Mouse (Mus musculus): ENCODE measurements around the gene Kat5.

The Kat5 gene

GRCm38 (mm10) chr19:5629907-5630306, 19.9 kb upstream of the Kat5 start:
- peak; percentile 69 for DNase-seq (ENCODE audit: low read depth, low spot score)

DNA sequence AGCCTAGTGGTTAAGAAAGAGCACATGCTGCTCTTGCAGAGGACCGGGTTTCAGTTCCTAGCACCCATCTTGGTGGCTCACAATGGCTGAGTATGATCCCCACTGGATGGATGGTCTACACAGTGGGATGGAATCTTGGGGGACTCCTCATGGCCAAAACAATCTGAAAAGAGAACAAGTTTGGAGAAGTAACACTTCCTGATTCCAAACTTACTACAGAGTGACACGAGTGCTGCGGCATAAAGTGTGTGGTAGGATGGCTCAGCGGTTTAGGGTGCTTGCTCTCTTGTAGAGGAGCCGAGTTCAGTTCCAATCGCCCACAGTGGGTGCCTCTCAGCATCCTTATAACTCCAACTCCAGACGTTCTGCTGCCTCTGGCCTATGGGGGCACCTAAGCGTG, 15.3 kb upstream of the Kat5 start:
- DNase-seq (ENCODE audit: low read depth, low spot score), result no peak

- DNase-seq (ENCODE audit: low read depth, low spot score), result no peak
Observed at GRCm38 (mm10) chr19:5621884-5622283, 11.8 kb upstream of the Kat5 start.

DNA sequence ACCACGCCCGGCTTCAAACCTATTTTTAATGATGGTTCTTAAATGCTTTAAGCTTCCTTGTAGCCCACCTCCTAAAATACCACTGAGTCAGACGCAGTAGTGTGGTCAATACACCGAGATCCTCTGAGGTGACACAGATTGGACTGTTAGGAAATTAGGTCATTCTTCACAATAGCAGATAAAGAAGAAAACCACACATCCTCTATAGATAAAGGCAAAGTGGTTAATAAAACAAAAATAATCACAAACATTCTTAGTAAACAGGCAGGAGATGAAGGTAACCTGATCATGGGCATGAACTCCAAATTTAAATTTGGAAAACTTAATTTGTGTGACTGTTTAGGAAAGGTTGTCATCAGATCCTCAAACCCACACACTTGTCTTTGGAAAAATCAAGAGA, 10.0 kb upstream of the Kat5 start:
- DNase-seq (ENCODE audit: low read depth, low spot score), result no peak

DNA sequence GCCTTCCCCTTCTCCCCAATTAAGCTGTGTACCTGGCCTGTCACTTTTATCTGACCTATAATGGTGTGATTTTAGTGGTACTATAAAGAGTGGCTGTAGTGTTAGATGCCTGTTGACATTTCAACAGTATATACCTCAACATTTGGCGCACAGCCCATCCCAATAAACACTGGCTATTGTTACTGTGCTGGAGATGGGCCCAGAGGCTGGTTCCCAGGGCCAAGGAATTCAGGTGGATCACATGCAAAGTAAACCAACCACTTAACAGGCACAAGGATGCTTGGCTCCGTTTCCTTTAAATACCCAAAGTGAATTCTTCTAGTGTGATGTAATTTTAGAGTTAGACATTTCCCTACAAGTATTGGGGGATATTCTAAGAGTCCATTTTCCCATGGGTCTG, 4.9 kb upstream of the Kat5 start:
- DNase-seq (ENCODE audit: low read depth, low spot score), result no peak

DNA sequence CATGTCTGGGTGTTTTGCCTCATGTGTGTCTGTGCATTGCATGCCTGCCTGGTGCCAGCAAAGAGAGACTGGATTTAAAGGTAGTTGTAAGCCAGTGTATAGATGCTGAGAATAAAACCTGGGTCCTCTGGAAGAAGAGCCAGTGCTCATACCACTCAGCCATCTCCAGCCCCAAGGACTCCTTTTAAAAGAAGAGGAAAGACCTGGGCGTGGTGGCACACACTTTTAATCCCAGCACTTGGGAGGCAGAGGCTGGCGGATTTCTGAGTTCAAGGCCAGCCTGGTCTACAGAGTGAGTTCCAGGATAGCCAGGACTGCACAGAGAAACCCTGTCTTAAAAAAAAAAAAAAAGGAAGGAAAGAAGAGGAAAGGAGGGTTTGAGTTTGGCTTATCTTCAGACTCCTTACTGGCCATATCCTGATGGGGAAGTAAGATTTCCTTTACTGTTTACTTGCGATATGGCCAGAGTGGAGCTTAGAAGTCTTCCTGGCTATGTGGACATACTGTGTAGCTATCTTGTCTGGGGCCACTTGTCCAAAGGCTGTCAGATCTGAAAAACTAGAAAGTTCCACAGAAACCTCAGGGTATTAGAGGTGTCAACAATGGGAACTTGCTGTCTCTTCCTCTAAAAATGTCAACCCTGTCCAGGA, 2.9 kb upstream of the Kat5 start:
- no peak for DNase-seq (ENCODE audit: low read depth, low spot score)

DNA sequence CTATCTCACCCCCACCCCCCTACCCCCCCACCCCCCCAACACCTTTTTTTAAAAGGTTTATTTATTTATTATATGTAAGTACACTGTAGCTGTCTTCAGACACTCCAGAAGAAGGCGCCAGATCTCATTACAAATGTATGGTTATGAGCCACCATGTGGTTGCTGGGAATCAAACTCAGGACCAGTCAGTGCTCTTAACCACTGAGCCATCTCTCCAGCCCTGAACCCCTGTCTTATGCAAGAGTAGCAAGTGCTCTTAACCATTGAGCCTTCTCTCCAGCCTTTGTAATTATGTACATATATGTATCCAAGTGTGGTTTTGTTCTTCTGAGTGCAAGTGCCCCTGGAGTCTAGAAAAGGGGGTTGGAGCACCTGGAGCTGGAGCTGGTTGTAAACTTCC, 1.9 kb upstream of the Kat5 start:
- DNase-seq (ENCODE audit: low read depth, low spot score), result no peak

- DNase-seq (ENCODE audit: low read depth, low spot score), result no peak
Observed at GRCm38 (mm10) chr19:5609171-5609546, 878 bp downstream of the Kat5 start.

- no peak for DNase-seq (ENCODE audit: low read depth, low spot score)
Observed at GRCm38 (mm10) chr19:5608707-5609106, 1.3 kb downstream of the Kat5 start.

DNA sequence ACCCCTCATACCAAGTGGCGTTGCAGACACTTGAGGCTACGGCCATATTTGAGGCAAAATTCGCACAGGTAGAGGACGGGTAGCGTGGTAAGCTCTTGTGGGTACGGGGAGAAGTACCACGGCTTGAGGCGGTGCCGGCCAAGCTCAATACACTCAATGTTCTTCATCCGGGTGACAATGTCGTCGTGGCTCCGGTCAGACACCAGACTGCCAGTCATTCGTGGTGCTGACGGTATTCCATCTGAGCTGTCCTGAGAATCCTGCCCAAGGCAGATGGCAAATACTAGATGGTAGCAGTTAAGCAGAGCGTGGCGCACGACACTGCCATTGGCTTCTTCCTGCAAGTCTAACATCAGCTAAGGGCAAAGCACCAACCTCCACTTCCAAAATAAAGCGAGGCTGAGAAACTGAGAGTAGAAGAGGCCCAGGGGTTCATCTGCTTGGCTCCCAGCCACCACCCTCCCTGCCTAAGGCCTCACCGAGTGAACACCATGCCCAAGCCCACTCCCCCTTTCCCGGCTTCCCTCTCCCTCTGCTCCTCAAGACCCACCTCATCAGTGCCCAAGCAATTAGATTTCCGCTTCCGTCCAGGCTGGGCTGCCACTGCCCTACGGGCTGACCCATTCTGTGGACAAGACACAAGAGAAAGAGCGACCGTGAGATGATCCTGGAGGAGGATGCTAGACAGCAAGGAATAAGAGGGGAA, 2.2 kb downstream of the Kat5 start:
- no peak for DNase-seq (ENCODE audit: low read depth, low spot score)

DNA sequence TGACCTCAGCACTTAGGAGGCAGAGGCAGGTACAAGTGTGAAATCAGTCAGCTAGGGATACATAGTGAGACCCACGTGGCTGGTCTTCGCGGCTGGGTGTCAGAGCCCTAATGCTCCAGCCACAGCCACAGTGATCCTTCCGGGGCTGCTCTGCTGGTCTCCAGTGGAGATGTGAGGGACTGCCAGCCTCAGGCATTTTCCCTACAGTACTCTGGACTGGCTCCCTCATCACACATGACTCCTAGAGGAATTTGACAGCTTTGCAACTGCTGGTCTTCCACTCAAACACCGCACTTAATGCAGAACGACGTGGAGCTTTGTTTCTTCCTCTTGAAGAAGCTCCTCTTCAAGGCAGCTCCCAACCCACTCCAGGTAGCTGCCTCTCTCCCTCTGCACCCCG, 3.8 kb downstream of the Kat5 start:
- peak; percentile 43 for DNase-seq (ENCODE audit: low read depth, low spot score)

GRCm38 (mm10) chr19:5605126-5605525, 4.9 kb downstream of the Kat5 start:
- no peak for DNase-seq (ENCODE audit: low read depth, low spot score)

DNA sequence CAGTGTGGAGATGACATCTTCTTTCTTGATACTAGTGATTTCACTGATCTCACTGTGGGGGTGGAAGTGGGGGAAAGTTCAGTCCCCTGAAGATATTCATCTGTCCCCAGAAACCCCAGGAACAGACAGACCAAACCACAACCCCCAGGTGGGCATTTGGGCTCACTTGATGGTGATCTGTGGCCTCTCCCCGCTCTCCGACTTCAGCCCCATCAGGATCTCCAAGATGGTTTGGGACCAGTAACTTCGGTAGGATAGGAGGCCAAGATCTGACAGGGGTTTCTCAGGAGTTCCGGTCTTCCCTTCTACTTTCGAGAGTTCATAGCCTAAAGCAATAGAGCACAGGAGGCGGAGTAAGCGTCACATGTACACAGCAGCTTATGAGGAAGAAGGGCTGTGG, 6.4 kb downstream of the Kat5 start:
- DNase-seq (ENCODE audit: low read depth, low spot score), result no peak

DNA sequence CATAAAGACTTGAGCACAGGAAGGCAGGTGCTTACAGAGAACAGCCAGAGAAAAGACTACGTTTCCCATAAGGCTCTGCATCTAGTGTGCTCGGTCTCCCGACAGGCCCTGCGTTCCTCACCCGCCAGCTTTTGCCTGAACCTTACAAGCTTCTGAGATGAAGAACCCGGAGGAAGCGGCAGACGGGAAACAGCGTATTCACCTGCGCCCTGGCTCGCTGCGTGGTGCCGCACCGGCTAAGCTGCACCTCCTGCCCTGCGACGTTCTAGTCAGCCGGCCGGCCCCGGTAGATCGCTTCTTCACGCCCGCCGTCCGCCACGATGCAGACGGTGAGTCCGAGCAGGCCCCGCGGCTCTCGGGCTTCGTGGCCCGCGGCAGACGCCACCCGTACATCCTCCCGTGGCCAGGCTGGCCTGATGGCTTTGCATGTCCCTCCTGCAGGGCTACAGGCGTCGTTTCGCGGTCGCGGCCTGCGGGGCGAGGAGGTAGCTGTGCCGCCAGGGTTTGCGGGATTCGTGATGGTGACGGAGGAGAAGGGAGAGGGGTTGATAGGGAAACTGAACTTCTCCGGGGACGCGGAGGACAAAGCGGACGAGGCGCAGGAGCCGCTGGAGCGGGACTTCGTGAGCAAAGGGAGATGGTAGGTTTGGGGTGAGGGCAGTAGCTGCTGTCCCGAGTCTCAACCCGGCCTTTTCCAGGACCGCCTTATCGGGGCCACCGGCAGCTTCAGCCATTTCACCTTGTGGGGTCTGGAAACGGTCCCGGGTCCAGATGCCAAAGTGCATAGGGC, 8.1 kb downstream of the Kat5 start, which contains the start of gene Rnaseh2c:
TSS of gene Rnaseh2c (plus strand) at position 122 of the 790 bp plus-strand sequence.
- peak; percentile 88 for DNase-seq (ENCODE audit: low read depth, low spot score)

DNA sequence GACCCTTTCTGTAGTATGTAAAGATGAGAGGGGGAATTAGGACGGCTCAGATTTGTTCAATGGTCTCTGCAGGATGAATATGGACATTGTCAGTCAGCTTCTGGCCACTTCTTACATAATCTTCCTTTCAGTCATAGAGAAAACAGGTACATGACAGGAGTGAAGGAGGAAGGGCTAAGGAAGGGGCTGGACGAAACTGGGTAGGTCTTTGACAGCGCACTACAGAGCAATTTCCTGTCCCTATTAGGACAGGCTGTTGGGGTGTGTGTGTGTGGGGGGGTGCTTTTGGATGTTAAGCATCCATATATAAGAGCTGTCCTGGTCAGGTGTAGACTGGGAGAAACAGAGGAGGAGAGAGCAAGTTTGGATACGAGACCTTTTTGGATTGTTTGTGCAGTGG, 10.8 kb downstream of the Kat5 start:
- DNase-seq (ENCODE audit: low read depth, low spot score), result no peak

DNA sequence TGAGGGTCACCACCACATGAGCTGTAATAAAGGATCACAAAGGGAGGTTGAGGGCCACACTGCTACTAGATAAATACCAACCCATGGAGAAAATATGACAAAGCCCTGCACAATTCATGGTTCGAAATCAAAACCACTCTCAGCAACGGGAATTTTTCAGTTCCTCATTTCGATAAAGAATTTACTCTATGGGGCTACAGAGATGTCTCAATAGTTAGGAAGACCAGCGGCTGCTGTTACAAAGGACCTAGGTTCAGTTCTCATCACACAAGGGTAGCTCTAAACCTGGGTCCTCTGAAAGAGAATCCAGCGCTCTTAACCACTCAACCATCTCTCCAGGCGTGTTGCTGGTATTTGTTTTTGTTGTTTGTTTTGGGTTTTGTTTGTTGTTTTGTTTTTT, 18.1 kb downstream of the Kat5 start:
- no peak for DNase-seq (ENCODE audit: low read depth, low spot score)

DNA sequence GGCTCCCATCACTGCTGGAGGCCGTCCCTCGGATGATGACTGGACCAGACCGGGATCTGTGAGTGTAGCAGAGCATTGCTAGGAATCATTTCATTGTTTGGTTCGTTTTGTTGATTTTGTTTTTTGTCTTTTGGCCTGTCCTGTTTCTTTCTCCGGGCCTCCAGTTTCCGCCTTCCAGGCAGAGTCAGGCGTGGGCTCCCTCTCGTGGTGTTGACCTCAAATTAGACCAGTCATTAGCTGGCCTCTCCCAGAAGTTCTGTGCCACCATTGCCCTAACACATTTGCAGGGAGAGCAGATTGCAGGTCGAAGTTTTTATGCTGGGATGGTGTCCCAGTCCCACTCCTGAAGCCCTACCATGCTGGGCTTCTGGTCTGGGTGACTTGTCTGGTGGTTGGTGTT, 20.9 kb downstream of the Kat5 start:
- DNase-seq (ENCODE audit: low read depth, low spot score), result peak; percentile 40

- no peak for DNase-seq (ENCODE audit: low read depth, low spot score)
Observed at GRCm38 (mm10) chr19:5581995-5582394, 28.0 kb downstream of the Kat5 start.

- peak; percentile 51 for DNase-seq (ENCODE audit: low read depth, low spot score)
Observed at GRCm38 (mm10) chr19:5580776-5581175, 29.3 kb downstream of the Kat5 start.

GRCm38 (mm10) chr19:5579971-5580370, 30.1 kb downstream of the Kat5 start:
- DNase-seq (ENCODE audit: low read depth, low spot score), result peak; percentile 95

DNA sequence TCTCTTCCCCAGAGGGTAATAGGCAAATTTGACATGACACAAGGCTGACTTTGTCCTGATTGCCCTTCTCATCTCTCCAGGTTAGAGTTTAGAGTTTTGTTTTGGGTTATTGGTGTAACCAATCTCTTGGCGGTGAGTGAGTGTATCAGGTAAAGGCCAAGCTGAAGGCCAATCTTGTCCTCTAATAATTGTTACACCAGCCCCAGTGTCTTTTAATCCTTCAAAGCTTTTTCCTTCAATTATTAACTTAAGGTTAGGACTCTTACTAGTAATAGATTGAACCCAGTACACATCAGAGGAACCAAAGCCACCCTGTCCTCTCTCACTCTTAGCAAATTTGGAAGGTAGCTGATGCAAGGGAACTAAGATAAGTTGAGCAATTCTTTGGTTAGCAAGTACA, 34.7 kb downstream of the Kat5 start:
- no peak for DNase-seq (ENCODE audit: low read depth, low spot score)

DNA sequence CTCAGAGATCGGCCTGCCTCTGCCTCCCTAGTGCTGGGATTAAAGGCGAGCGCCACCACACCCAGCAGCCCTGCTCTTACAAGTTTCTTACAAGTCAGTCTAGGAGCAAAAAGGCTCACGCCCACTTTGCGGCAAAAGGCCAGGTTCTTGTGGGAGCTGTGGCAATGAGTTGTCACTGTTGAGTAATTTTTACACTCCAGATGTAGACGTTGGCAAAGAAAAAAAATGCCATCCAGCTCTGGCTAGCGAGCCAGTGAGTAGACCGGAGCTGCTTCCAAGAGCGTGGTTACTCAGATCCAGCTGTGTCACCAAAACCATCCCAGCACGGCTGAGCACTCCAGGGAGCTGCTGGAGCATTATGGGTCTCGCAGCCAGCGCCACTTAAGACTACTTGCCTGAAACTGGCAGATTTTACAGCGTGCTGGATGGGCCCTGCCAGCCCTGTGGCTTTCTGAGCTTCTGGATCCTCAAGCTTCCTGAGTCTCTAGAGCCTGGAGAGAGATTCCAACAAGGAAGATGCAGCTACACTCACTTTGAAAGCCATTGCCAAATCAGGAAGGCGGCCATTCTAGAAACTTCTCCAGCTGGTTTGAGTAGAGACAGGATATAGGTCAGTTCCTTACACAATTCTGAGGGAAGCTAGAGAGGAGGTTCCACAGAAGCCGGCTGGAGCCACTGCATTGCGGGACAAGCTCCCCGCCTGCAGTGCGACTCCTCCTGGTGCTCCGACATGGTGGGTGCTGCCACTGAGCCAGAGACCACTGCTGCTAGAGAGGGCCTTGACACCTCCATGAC, 37.5 kb downstream of the Kat5 start:
- no peak for DNase-seq (ENCODE audit: low read depth, low spot score)

Data from ES-CJ7 (cell line).